Mouse (Mus musculus) heart, embryonic 11.5 days (tissue): ENCODE data around the gene Znfx1. TPM values are rescaled to one million over a fixed set of nuclear protein-coding genes. Genes with fewer than 3 reads are reported as not detected.

Experiments
- ATAC-seq: fragments of 200-750 bp; cut with Nextera tagmentation; replicated peaks from 2 replicates; pipeline ENCODE4 v1.8.0; 2017; ENCODE audit warnings: moderate library complexity; ENCODE audit not compliant: insufficient number of reproducible peaks, low FRiP score, low TSS enrichment
- H3K27ac ChIP-seq: fragments of 300-500 bp; sonication (generic); 2 replicates; pipeline ENCODE4 v1.5.1; 2014; ENCODE audit warnings: mild to moderate bottlenecking, low read depth, low read length
- H3K27me3 ChIP-seq: fragments of 300-500 bp; sonication (generic); 2 replicates; pipeline ENCODE4 v1.6.1; 2014; ENCODE audit warnings: mild to moderate bottlenecking, low read length, mixed read lengths; ENCODE audit not compliant: control insufficient read depth, insufficient read depth
- H3K36me3 ChIP-seq: fragments of 300-500 bp; sonication (generic); 2 replicates; pipeline ENCODE4 v1.6.1; 2014; ENCODE audit warnings: mild to moderate bottlenecking, low read length, moderate library complexity, mixed read lengths; ENCODE audit not compliant: control insufficient read depth, insufficient read depth
- H3K4me1 ChIP-seq: fragments of 300-500 bp; sonication (generic); 2 replicates; pipeline ENCODE4 v1.6.1; 2014; ENCODE audit warnings: low read length; ENCODE audit not compliant: control insufficient read depth, insufficient read depth
- H3K4me2 ChIP-seq: fragments of 300-500 bp; sonication (generic); 2 replicates; pipeline ENCODE4 v1.6.1; 2014; ENCODE audit warnings: mild to moderate bottlenecking, moderate library complexity
- H3K4me3 ChIP-seq: fragments of 300-500 bp; sonication (generic); 2 replicates; pipeline ENCODE4 v1.5.1; 2014; ENCODE audit warnings: low read depth, low read length
- H3K9ac ChIP-seq: fragments of 300-500 bp; sonication (generic); 2 replicates; pipeline ENCODE4 v1.6.1; 2014; ENCODE audit warnings: mild to moderate bottlenecking, low read depth, low read length, moderate library complexity
- H3K9me3 ChIP-seq: fragments of 300-500 bp; sonication (generic); replicated peaks from 2 replicates; pipeline ENCODE4 v1.6.1; 2016; ENCODE audit warnings: low read length; ENCODE audit not compliant: control insufficient read depth
- WGBS: fragments of 180-500 bp; shearing (Covaris S2); extraction: QIAGEN DNeasy Blood & Tissue Kit; methylation state at CpG from one replicate; pipeline ENCODE4 v1.1.7; 2014; ENCODE audit not compliant: insufficient replicate concordance; 5-methylcytosine and 5-hydroxymethylcytosine counted together
- polyA plus RNA-seq: library from polyadenylated mRNA; unstranded; fragments of >200 nt; fragmentation: Nextera tagmentation; extraction: Ambion mirVana; gene quantifications from 2 replicates; pipeline ENCODE4 v1.2.1, GENCODE M21; 2014

Znfx1 gene
- polyA plus RNA-seq, 1 experiment from 2014 or later: 6.7 TPM

- Histone ChIP-seq H3K4me3 (no peak overlapping the region), H3K27me3 (no peaks in the 10 kb centered on the region), H3K4me1 (peaks cover 11% of the 10 kb centered on the region), H3K9ac (peak overlapping the region; percentile 54), H3K9me3 (no peaks in the 10 kb centered on the region), H3K27ac (peak overlapping the region; percentile 79), H3K36me3 (peaks cover 39% of the 10 kb centered on the region), H3K4me2 (no peak overlapping the region)
- WGBS: 65% methylated on average over 8 of the region's 8 CpGs
- no peak for ATAC-seq
Observed at GRCm38 (mm10) chr2:167048698-167049358, 14.0 kb downstream of the Znfx1 start.

DNA sequence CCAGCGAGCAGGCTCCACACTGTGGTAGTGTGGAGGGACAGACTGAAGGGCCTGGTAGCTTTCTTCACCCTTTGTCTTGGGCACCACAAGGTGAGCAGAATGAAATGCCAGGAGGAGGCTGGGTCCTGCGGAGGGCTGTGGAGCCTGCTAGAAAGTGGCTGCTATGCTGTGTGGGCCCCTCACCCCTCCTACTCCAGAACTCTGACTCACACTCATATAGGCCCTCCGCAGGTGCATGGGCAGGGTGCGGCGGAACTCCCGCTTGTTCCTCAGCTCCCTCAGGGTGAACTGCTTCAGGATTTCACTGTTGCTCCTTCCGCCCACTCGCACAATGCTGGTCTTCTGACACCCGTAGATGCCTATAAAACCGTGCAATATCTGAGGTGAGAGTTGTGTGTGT lies 14.6 kb downstream of the Znfx1 start:
- no peaks in the 10 kb centered on the region for H3K27me3 ChIP-seq
- H3K4me3 ChIP-seq: no peak overlapping the region
- no peak for ATAC-seq
- no peaks in the 10 kb centered on the region for H3K9me3 ChIP-seq
- peaks cover 11% of the 10 kb centered on the region for H3K4me1 ChIP-seq
- peak overlapping the region; percentile 40; the same call in 1 of the 2 replicates for H3K9ac ChIP-seq
- peaks cover 39% of the 10 kb centered on the region for H3K36me3 ChIP-seq
- H3K27ac ChIP-seq: peak overlapping the region; percentile 79
- H3K4me2 ChIP-seq: no peak overlapping the region
- WGBS: 87% methylated on average over 10 of the region's 10 CpGs

DNA sequence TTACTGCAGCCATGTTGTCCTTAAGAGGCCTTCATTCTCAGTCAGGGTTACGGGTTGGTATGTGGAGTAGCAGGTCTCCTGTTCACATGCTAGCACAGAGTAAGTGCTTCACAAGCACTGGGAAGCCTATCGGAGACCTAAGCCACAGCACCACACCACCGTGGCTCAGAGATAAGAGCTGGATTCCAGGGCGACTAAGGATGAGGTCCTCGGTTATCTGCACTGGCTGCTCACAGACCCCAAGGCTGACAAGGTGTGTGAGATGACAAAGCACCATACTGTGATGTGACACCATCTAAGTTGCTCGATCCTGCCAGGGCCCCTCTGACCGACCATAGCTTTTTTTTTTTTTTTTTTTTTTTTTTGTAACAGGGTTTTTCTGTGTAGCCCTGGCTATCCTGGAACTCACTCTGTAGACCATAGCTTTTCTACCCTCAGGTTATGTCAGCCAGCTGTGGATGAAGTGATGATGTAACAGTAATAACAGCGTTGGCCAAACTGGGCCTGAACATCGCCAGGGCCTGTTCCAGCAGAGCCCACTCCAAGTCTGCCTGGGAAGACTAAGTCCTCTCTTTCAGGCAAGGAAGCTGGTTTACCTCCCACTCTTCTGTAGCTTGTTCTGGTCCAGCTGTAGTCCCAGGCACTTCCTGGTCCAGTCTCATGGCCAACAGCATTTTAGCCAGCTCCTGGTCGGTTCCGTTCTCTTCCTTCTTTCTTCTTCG lies 19.3 kb downstream of the Znfx1 start:
- Histone ChIP-seq H3K9me3 (no peaks in the 10 kb centered on the region), H3K4me1 (peaks cover 12% of the 10 kb centered on the region), H3K36me3 (peaks cover 59% of the 10 kb centered on the region), H3K4me3 (no peak overlapping the region), H3K27ac (peak overlapping the region; percentile 87), H3K4me2 (peak overlapping the region; percentile 37), H3K9ac (peak overlapping the region; percentile 50; the same call in 1 of the 2 replicates), H3K27me3 (no peaks in the 10 kb centered on the region)
- ATAC-seq: peak; percentile 90
- WGBS: 53% methylated on average over 12 of the region's 12 CpGs

GRCm38 (mm10) chr2:167039386-167039785 lies 23.4 kb downstream of the Znfx1 start:
- peak; percentile 58; the same call in 1 of the 2 replicates for ATAC-seq
- no peaks in the 10 kb centered on the region for H3K9me3 ChIP-seq
- no peak overlapping the region for H3K4me3 ChIP-seq
- no peak overlapping the region for H3K4me2 ChIP-seq
- H3K27me3 ChIP-seq: no peaks in the 10 kb centered on the region
- no peak overlapping the region for H3K9ac ChIP-seq
- 73% methylated on average over 8 of the region's 8 CpGs for WGBS
- peaks cover 7% of the 10 kb centered on the region for H3K4me1 ChIP-seq
- H3K27ac ChIP-seq: peak overlapping the region; percentile 47
- H3K36me3 ChIP-seq: peaks cover 60% of the 10 kb centered on the region

DNA sequence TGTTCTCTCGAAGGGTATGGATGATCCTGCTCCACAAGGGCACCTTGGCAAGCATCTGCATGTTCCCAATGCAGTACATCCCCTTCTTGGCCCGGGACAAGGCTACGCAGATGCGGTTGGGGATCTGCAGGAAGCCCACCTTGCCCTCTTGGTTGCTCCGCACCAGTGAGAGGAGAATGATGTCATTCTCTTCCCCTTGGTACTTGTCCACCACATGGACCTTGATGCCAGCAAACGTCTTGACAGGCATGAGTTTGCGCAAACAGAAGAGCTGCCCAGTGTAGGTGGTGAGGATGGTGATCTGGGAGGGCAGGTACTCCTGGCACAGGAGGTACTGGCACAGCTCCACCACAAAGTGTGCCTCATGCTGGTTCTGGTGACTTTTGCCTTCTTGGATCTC lies 24.1 kb downstream of the Znfx1 start:
- Histone ChIP-seq H3K9me3 (no peaks in the 10 kb centered on the region), H3K4me1 (peaks cover 7% of the 10 kb centered on the region), H3K27me3 (no peaks in the 10 kb centered on the region), H3K36me3 (peaks cover 61% of the 10 kb centered on the region), H3K9ac (no peak overlapping the region), H3K4me3 (no peak overlapping the region), H3K4me2 (no peak overlapping the region), H3K27ac (0 out of 2 replicates have a peak overlapping the region, but pooled peaks have one; percentile 15)
- no peak for ATAC-seq
- WGBS: 93% methylated on average over 7 of the region's 7 CpGs

GRCm38 (mm10) chr2:167038297-167038696 lies 24.5 kb downstream of the Znfx1 start:
- WGBS: 90% methylated on average over 6 of the region's 6 CpGs
- Histone ChIP-seq H3K9ac (no peak overlapping the region), H3K36me3 (peaks cover 63% of the 10 kb centered on the region), H3K4me3 (no peak overlapping the region), H3K9me3 (no peaks in the 10 kb centered on the region), H3K4me1 (peaks cover 7% of the 10 kb centered on the region), H3K4me2 (no peak overlapping the region), H3K27me3 (no peaks in the 10 kb centered on the region), H3K27ac (no peak overlapping the region)
- no peak for ATAC-seq

GRCm38 (mm10) chr2:167037710-167038109 lies 25.1 kb downstream of the Znfx1 start:
- Histone ChIP-seq H3K4me2 (no peak overlapping the region), H3K27me3 (no peaks in the 10 kb centered on the region), H3K36me3 (peaks cover 63% of the 10 kb centered on the region), H3K27ac (no peak overlapping the region), H3K4me3 (no peak overlapping the region), H3K4me1 (peaks cover 4% of the 10 kb centered on the region), H3K9ac (no peak overlapping the region), H3K9me3 (no peaks in the 10 kb centered on the region)
- WGBS: 90% methylated on average over 12 of the region's 12 CpGs
- no peak for ATAC-seq

DNA sequence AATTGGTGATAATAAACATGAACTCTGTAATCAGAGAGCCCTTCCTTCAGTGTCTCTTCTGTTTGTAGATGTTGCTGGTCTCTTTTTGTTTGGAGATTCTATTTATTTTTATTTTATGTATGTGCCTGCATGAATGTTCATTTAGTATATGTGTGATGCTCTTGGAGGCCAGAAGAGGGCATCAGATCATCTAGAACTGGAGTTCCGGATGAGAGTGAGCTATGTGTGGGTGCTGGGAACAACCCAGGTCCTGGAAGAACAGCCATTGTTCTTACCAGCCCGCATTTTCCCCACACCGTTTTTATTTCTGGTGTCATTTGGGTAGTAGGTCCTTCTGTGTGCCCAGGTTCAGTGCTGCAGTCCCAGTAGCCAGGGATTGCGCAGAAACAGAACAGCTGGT lies 32.3 kb downstream of the Znfx1 start:
- 93% methylated on average over 4 of the region's 4 CpGs for WGBS
- H3K27me3 ChIP-seq: no peaks in the 10 kb centered on the region
- no peak overlapping the region for H3K4me2 ChIP-seq
- no peak for ATAC-seq
- H3K9ac ChIP-seq: no peak overlapping the region
- H3K4me3 ChIP-seq: no peak overlapping the region
- no peaks in the 10 kb centered on the region for H3K9me3 ChIP-seq
- no peaks in the 10 kb centered on the region for H3K4me1 ChIP-seq
- peaks cover 61% of the 10 kb centered on the region for H3K36me3 ChIP-seq
- H3K27ac ChIP-seq: no peak overlapping the region
